Mouse (Mus musculus) spleen, postnatal 4 days (tissue): ENCODE results near the gene Tmem88.

ENCODE experiments used
- DNase-seq, 2 experiments: peaks; one replicate each; pipeline ENCODE4 v3.0.0; 2022; ENCODE audit warnings: low spot score in 2 of 2

Tmem88 gene

GRCm38 (mm10) chr11:69364376-69364775 is 33.7 kb downstream of the Tmem88 start:
- no peak for DNase-seq

- no peak for DNase-seq
Measured at GRCm38 (mm10) chr11:69362479-69362878, 35.6 kb downstream of the Tmem88 start.

- DNase-seq, result no peak
Measured at GRCm38 (mm10) chr11:69362021-69362420, 36.0 kb downstream of the Tmem88 start.

GRCm38 (mm10) chr11:69357690-69358089 is 40.3 kb downstream of the Tmem88 start:
- DNase-seq, result no peak

GRCm38 (mm10) chr11:69356544-69356943 is 41.5 kb downstream of the Tmem88 start:
- no peak for DNase-seq
